Mouse (Mus musculus) cerebellum, adult 18-20 months (tissue): ENCODE results near the gene Snx17.
A peak's percentile ranks its signal among the peaks of the same experiment; 100 is the strongest.

Experiments used
- DNase-seq, 2 experiments: peaks; one replicate each; pipeline ENCODE4 v3.0.0; 2021

Snx17 gene

DNA sequence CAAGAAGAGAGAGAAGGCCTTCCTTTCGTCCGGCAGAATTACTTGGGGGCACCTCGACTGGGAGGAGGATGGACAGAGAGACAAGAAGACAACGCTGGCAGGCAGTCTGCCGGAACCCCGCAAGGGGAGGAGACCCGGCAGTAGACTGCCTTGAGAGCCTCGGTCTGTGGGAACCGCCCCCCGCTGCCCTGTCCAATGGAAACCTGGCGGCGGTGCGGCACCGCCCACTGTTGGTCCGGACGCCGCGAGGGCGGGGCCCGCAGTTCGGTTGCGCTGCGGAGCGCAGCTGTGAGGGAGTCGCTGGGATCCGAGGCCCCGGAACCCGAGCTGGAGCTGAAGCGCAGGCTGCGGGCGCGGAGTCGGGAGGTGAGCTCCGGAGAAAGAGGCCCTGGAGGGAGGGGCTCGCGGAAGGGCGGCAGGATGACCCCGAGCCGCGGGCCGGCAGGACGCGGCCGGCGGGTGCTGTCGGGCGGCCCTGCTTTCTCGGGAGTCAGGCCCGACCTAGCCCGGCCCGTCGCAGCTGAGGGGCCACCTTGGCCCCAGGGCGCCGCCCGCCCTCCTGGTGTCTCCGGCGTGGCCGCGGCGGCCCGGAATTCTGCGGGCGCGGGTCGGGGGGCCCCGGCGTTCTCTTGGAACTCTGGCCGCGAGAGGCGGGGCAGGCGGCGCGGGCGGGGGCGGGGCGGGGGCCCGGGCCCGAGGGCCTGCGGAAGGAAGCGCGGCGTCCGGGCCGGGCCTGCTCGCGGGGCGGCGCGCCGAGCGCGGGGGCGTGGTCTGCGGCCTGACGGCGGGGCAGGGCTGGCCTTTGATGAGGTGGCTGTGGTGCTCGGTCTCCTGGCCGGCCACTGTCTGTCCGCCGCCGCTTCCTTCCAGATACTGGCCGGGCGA is 47.9 kb downstream of the Snx17 start, which contains the start of the genes Nrbp1 and Gm9970:
TSS of gene Nrbp1 (plus strand) at position 228 of the 885 bp plus-strand sequence.
TSS of gene Gm9970 (minus strand) at position 596 of the 885 bp plus-strand sequence.
- peak; percentile 96 to 97 for DNase-seq

DNA sequence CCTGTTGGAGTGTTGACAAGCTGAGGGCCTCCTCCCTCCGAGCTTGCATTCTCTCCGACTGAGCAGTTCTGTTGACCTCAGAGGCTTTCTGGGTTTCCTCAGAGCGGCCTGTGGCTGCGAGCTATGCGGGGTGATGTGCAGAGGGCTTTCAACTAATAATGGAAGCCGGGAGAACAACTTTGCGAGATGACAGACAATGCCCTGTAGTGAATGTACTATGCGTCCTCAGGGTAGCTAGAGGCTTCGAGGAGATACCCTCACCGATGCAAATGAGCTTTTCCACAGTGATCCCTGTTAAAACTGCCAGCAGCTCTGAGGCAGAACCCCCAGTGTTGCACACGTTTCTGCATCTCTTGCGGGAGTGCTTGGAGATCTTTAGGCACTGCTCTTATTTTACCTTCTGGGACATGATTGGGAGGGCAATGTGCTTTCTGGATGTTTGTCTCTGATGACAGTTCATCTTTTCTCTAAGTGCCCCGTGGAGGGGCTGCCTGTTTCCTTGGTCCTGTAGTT is 48.6 kb downstream of the Snx17 start:
- DNase-seq = no peak

DNA sequence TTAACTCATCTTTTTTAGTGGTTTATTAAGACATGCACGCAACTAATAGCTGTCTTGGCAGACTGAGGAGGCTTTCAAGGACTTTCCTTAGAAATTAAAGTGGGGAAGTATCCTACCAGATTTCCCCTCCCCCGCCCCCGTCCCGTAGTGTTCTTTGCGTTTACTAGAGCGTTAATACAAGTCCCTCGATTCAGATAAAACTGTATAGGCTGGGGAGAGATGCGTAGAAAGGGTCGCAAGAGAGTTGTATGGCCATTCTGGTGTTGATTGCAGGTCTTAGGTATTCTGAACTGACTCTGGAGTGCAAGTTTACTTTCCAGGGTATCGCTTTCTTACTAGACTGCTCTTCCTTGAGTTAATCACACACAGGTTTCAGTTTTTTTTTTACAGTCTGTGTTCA is 49.2 kb downstream of the Snx17 start:
- DNase-seq = no peak
